10 mouse cellular contexts compared by ENCODE assay signal in the genomic region with DNA sequence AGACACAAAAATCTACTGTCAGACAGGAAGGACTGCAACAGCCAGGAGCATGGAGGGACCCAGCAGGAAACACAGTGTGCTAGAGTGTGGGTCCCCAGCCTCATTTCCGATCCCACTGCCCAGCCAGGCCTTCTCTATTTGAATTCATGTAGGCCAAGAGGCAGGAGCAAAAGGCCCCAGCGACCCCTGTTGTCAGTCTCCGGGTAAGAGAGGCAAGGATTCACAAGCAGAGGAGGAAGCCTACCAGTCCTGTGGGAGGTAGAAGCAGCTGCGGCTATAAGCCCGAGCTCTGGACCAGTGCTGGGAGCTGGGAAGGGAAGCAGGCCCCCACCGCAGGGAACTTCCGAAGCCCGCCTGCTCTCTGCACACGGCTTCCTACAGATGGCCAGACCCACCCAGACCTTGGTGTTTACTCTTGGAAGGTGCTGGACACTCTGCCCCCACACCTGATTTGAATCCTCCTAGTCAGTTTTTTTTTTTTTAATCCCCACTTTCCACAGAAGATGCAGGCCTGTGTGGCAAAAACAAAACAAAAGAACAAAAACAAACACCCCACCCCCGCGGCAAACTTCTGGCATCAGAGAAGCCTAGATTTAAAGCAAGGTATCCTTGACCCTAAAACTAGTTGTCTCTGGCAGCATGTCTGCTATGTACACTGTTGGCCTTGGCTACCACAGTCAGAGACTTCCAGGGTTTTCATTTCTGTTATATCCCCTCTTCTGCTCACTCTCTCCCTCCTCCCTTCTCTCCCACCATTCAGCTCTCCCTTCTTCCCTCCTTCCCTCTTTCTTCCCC.
DNase-seq lines count a peak whose midpoint lies in the region; ATAC-seq lines count a peak whose summit lies in the region.
"Had no signal": no experiment of that assay in that cellular context is flagged by ENCODE, and none has a peak within 500 bp of the region (broad histone marks: within the 10 kb centered on the region; RNA-seq: fewer than 3 reads in every experiment).

No protein-coding gene starts in this region.

- H3K4me3 ChIP-seq in forebrain, embryonic 10.5 days, result no peak overlapping the region
- H3K4me3 ChIP-seq in forebrain, embryonic 16.5 days (replicated peaks; ENCODE audit: low read length), result no peak overlapping the region
- H3K4me3 ChIP-seq in midbrain, embryonic 10.5 days, result no peak overlapping the region
- H3K4me3 ChIP-seq: limb, embryonic 15.5 days; stomach, embryonic 15.5 days had no signal

- DNase-seq in forebrain, embryonic 10.5 days (ENCODE audit: extremely low spot score, low spot score), result peak; percentile 38
- DNase-seq in ovary, adult 18-20 months (ENCODE audit: low spot score), result peak; percentile 20
- DNase-seq in ovary, postnatal 14 days (ENCODE audit: low spot score), result no peak
- DNase-seq in midbrain, embryonic 10.5 days (ENCODE audit: low spot score), result peak; percentile 57
- no peak for DNase-seq in urinary bladder, adult 2 months (ENCODE audit: low spot score)
- DNase-seq in layer of hippocampus, adult 8-10 months (ENCODE audit: low spot score in 2 of 2), result no peak
- DNase-seq in cerebellum, adult 8-10 months, result no peak

- no peaks in the 10 kb centered on the region for H3K9me3 ChIP-seq in forebrain, embryonic 10.5 days
- H3K9me3 ChIP-seq in forebrain, embryonic 16.5 days (ENCODE audit: control insufficient read depth, low read length), result no peaks in the 10 kb centered on the region
- H3K9me3 ChIP-seq in midbrain, embryonic 10.5 days (replicated peaks), result no peaks in the 10 kb centered on the region
- H3K9me3 ChIP-seq: limb, embryonic 15.5 days; stomach, embryonic 15.5 days had no signal

- H3K4me2 ChIP-seq in forebrain, embryonic 16.5 days (ENCODE audit: low read length), result no peak overlapping the region
- H3K4me2 ChIP-seq: limb, embryonic 15.5 days; stomach, embryonic 15.5 days had no signal

- peaks cover 40% of the 10 kb centered on the region for H3K4me1 ChIP-seq in forebrain, embryonic 10.5 days
- H3K4me1 ChIP-seq in forebrain, embryonic 16.5 days (replicated peaks; ENCODE audit: control insufficient read depth, insufficient read depth, low read length), result peaks cover 9% of the 10 kb centered on the region
- peaks cover 44% of the 10 kb centered on the region for H3K4me1 ChIP-seq in midbrain, embryonic 10.5 days
- H3K4me1 ChIP-seq: stomach, embryonic 15.5 days had no signal

- 22% methylated on average over 11 of the region's 11 CpGs for WGBS in forebrain, embryonic 10.5 days
- 21% methylated on average over 11 of the region's 11 CpGs for WGBS in forebrain, embryonic 16.5 days
- WGBS in midbrain, embryonic 10.5 days, result 19% methylated on average over 11 of the region's 11 CpGs

- no peaks in the 10 kb centered on the region for H3K36me3 ChIP-seq in forebrain, embryonic 10.5 days (replicated peaks)
- no peaks in the 10 kb centered on the region for H3K36me3 ChIP-seq in forebrain, embryonic 16.5 days (ENCODE audit: control insufficient read depth, insufficient read depth)
- no peaks in the 10 kb centered on the region for H3K36me3 ChIP-seq in midbrain, embryonic 10.5 days
- H3K36me3 ChIP-seq: limb, embryonic 15.5 days; stomach, embryonic 15.5 days had no signal

- no peak for ATAC-seq in forebrain, embryonic 16.5 days

- H3K27me3 ChIP-seq in forebrain, embryonic 10.5 days (ENCODE audit: poor library complexity, severe bottlenecking), result peaks cover 12% of the 10 kb centered on the region; the same call in 1 of the 2 replicates
- H3K27me3 ChIP-seq in forebrain, embryonic 16.5 days (replicated peaks; ENCODE audit: control insufficient read depth, insufficient read depth, low read length), result no peaks in the 10 kb centered on the region
- H3K27me3 ChIP-seq in midbrain, embryonic 10.5 days (ENCODE audit: low read depth, poor library complexity, severe bottlenecking), result peaks cover 30% of the 10 kb centered on the region
- H3K27me3 ChIP-seq: limb, embryonic 15.5 days; stomach, embryonic 15.5 days had no signal

- no peak overlapping the region for H3K9ac ChIP-seq in forebrain, embryonic 16.5 days (replicated peaks; ENCODE audit: low read depth, low read length)
- H3K9ac ChIP-seq: limb, embryonic 15.5 days; stomach, embryonic 15.5 days had no signal

- H3K27ac ChIP-seq in forebrain, embryonic 10.5 days, result peak overlapping the region; percentile 82
- no peak overlapping the region for H3K27ac ChIP-seq in forebrain, embryonic 16.5 days (ENCODE audit: low read length)
- H3K27ac ChIP-seq in midbrain, embryonic 10.5 days (replicated peaks), result peak overlapping the region; percentile 78
- H3K27ac ChIP-seq: limb, embryonic 15.5 days; stomach, embryonic 15.5 days had no signal

Comparison
In these comparisons a context has a peak if more than half of its experiments do, and no peak if none do; other contexts are left out.
1. DNase-seq: peak in forebrain, embryonic 10.5 days (single experiment), ovary, adult 18-20 months (single experiment) and midbrain, embryonic 10.5 days (single experiment); none in ovary, postnatal 14 days (single experiment), urinary bladder, adult 2 months (single experiment), layer of hippocampus, adult 8-10 months (0 of 2) and cerebellum, adult 8-10 months (single experiment).